ENCODE assay signal across 12 mouse cellular contexts in the genomic region with DNA sequence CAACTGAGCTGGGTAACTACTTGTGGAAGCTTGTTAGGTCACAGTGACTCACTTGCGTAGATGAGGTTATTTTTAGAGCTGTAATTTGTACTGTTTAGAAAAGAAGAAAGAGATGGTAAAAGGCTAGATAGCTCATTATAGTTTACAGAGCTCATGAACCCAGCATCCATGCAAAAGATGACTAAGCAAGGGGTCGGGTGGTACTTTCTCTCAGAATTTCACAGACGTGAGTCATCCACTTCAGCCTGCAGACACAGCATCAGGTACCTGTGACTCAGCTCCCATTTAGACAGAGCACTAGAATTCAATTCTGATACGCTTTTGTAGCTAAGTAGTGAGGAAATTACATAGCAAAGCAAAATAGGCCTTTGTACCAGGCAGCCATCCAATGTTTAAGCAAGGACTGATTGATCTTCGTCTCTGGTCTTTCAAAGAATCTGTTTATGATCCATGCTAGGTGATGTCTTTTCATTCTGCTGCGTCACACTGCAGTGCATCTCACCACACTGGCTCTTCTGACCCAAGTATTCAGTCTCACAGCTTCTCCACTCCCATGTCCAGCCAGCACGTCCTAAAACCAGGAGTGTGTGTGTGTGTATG.
DNase-seq lines count a peak whose midpoint lies in the region; ATAC-seq and TF ChIP-seq lines count a peak whose summit lies in the region.
"Had no signal": no experiment of that assay in that cellular context is flagged by ENCODE, and none has a peak within 500 bp of the region (broad histone marks: within the 10 kb centered on the region; RNA-seq: fewer than 3 reads in every experiment).

No protein-coding gene starts in this region.

- no peak overlapping the region for H3K4me2 ChIP-seq in midbrain, embryonic 14.5 days (ENCODE audit: low read length)
- H3K4me2 ChIP-seq: midbrain, embryonic 13.5 days had no signal

- H3K9ac ChIP-seq in midbrain, embryonic 14.5 days (replicated peaks; ENCODE audit: low read length), result no peak overlapping the region
- H3K9ac ChIP-seq: liver, embryonic 14.5 days; midbrain, embryonic 13.5 days had no signal

- no peaks in the 10 kb centered on the region for H3K36me3 ChIP-seq in midbrain, embryonic 14.5 days (ENCODE audit: control insufficient read depth, insufficient read depth, low read length)
- H3K36me3 ChIP-seq: midbrain, embryonic 13.5 days had no signal

- no peaks in the 10 kb centered on the region for H3K27me3 ChIP-seq in midbrain, embryonic 14.5 days (ENCODE audit: control insufficient read depth, insufficient read depth, low read length)
- H3K27me3 ChIP-seq: midbrain, embryonic 13.5 days had no signal

- 26% methylated on average over 7 of the region's 7 CpGs for WGBS in olfactory bulb, adult 2 months
- 82% methylated on average over 7 of the region's 7 CpGs for WGBS in midbrain, embryonic 14.5 days

- peaks cover 14% of the 10 kb centered on the region for H3K4me1 ChIP-seq in olfactory bulb, adult 2 months (ENCODE audit: control insufficient read depth, insufficient read depth, low read length)
- H3K4me1 ChIP-seq in midbrain, embryonic 14.5 days (ENCODE audit: control insufficient read depth, insufficient read depth, low read length), result no peaks in the 10 kb centered on the region
- H3K4me1 ChIP-seq: midbrain, embryonic 13.5 days had no signal

- no peak overlapping the region for H3K4me3 ChIP-seq in olfactory bulb, adult 2 months (ENCODE audit: insufficient read depth, low read depth, low read length)
- no peak overlapping the region for H3K4me3 ChIP-seq in midbrain, embryonic 14.5 days (replicated peaks; ENCODE audit: low read depth, low read length)
- H3K4me3 ChIP-seq: midbrain, embryonic 13.5 days had no signal

- DNase-seq in adrenal gland, adult (ENCODE audit: inconsistent age in 2 of 2, low spot score in 1 of 2), result peak; percentile 44 to 77
- no peak for DNase-seq in adrenal gland, postnatal 25 days
- DNase-seq in left cerebral cortex, adult 18-20 months (ENCODE audit: low spot score in 2 of 2), result peak; percentile 22 to 45
- no peak for DNase-seq in left cerebral cortex, postnatal 4 days
- peak; percentile 92 for DNase-seq in brain, adult 2 months (ENCODE audit: low read depth, low spot score)
- no peak for DNase-seq in midbrain, embryonic 14.5 days
- DNase-seq: heart, adult 18-20 months; kidney, postnatal 25 days had no signal

- TF ChIP-seq POLR2A in olfactory bulb, adult 2 months (IDR thresholded peaks at IDR 0.05; ENCODE audit: insufficient read depth, low read depth, low read length), result no peak

- no peak for TF ChIP-seq CTCF in olfactory bulb, adult 2 months (IDR thresholded peaks at IDR 0.05; ENCODE audit: insufficient read depth, low read depth, low read length)

- ATAC-seq in midbrain, embryonic 14.5 days (ENCODE audit: low FRiP score, low TSS enrichment), result no peak
- ATAC-seq in megakaryocyte progenitor cell, adult 5-6 weeks (replicated peaks; ENCODE audit: poor library complexity), result no peak
- ATAC-seq: midbrain, embryonic 13.5 days had no signal

- H3K9me3 ChIP-seq in midbrain, embryonic 14.5 days (ENCODE audit: control insufficient read depth, low read length), result no peaks in the 10 kb centered on the region
- H3K9me3 ChIP-seq: midbrain, embryonic 13.5 days had no signal

- H3K27ac ChIP-seq in olfactory bulb, adult 2 months (ENCODE audit: insufficient read depth, low read depth, low read length), result peak overlapping the region; percentile 98
- no peak overlapping the region for H3K27ac ChIP-seq in midbrain, embryonic 14.5 days (replicated peaks; ENCODE audit: low read depth, low read length)
- H3K27ac ChIP-seq: liver, embryonic 14.5 days; midbrain, embryonic 13.5 days had no signal

- intact Hi-C loops in left cerebral cortex, postnatal 4 days (cut with DNase I), result no loop called here

Comparison
In these comparisons a context has a peak if more than half of its experiments do, and no peak if none do; other contexts are left out.
1. DNase-seq: peak in adrenal gland, adult (2 of 2), left cerebral cortex, adult 18-20 months (2 of 2) and brain, adult 2 months (single experiment); none in adrenal gland, postnatal 25 days (single experiment), left cerebral cortex, postnatal 4 days (single experiment) and midbrain, embryonic 14.5 days (single experiment).